Mouse (Mus musculus) neural tube, embryonic 10.5 days (tissue): ENCODE results near the gene Plbd2.
A peak's percentile ranks its signal among the peaks of the same experiment; 100 is the strongest.

Experiments used
- DNase-seq: peaks from one replicate; pipeline ENCODE4 v3.0.0-alpha.2; 2017; ENCODE audit warnings: low spot score; ENCODE audit errors: extremely low spot score

The Plbd2 gene

GRCm38 (mm10) chr5:120475861-120476260 is 27.6 kb downstream of the Plbd2 start:
- DNase-seq = no peak

DNA sequence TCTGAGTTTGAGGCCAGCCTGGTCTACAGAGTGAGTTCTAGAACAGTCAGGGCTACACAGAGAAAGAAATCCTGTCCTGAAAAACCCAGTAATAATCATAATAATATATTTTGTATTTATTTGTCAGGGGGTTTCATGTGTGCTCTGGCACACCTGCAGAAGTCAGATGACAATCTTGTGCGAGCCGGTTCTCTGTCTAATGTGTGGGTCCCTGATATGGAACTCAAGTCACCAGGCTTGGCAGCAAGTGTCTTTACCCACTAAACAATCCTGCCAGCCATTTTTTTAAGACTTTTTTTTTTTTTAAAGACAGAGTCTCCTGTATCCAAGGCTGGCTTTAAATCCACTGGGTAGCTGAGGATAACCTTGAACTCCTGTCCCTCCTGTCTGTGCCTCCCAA is 30.1 kb downstream of the Plbd2 start:
- no peak for DNase-seq

DNA sequence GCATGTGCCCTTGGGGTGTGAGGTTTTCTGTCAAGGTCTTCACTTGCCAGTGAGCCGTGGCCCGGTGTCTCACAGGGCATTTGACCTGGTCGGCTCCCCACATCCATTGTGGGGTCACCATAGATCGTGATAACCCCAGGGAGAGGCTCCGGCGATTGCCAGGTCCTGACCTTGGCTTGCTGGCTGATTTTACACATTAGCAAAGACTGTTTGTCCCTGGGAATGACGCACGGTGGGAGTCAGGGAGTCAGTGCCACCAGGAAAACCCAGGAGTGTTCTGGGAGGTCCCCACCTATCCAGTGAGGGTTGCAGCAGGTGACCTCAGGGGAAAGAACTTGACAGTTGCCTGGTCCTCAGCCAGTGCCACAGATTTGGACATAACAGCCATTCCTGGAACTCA is 30.7 kb downstream of the Plbd2 start, which contains the start of gene Sdsl:
TSS of gene Sdsl (minus strand) at position 41 of the 400 bp plus-strand sequence.
- DNase-seq = no peak

DNA sequence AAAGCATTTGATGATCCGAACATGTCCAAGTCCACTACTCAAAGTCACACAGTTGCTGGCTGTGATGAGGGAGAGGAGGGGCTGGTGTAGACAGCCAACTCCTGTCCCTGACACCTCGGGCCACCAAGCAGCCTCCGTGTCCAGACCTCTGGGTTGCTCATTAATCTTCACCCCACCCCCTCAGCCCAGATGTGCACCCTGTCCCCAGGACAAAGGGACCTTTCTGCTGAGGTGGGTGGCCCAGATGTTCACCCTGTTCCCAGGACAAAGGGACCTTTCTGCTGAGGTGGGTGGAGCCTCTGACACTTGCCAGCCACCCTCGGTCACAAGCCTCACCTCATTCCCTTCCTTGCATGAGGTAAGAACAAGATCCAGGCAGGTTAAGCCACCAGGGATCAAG is 31.9 kb downstream of the Plbd2 start:
- DNase-seq = no peak

DNA sequence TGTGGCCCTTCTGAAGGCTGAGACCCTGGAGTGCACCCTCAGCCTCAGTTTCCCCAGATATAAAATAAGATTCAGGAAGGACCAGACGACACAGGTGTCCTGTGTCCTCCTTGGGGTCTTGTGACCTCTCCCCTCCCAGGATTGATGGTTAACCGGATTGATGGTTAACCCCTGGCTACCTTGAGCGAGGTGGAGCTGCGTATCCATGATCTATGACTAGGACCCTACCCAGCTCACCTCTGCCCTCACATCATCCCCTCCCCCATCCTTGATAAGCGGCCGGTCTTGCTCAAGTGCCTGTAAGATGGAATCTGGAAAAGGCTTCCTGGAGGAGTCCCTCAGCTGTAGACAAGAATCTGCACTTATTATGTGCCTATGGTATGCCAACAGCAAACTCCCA is 34.6 kb downstream of the Plbd2 start:
- DNase-seq = no peak

DNA sequence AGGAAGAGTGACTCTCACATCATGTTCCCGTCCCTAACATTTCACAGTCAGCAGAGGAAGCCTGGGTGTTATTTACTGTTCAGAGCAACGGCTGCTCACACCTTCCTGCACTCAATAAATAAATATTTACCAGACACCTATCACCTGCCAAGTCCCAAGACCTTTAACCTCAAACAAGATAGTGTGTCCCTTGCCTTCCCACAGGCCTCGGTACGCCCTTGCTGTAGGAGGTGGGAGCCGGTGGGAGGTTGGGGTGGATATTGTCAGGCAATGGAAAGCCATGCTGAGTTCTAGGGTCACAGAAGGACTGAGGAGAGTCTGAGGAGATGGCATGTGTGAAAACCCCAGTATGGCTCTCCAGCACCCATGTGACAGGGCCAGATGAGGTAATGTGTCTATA is 35.1 kb downstream of the Plbd2 start:
- no peak for DNase-seq

GRCm38 (mm10) chr5:120467026-120467425 is 36.4 kb downstream of the Plbd2 start:
- no peak for DNase-seq

DNA sequence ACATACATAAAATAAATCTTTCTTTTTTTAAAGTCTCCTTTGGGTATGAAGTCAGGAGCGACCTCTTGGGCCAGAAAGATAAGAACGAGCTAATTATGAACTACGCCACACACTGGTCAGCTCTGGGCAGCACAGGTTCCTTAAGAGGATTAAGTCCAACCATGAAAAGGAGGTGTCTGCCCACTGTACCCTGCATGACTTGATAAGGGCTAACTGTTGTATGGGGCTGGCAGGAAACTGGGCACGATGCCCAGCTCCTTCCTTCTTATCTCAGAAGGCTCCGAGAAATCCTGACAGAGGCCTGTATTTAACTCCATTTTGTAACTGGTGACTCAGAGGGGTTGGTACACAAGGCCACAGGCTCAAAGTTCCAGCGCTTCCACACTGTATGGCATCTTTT is 37.6 kb downstream of the Plbd2 start:
- DNase-seq = no peak

DNA sequence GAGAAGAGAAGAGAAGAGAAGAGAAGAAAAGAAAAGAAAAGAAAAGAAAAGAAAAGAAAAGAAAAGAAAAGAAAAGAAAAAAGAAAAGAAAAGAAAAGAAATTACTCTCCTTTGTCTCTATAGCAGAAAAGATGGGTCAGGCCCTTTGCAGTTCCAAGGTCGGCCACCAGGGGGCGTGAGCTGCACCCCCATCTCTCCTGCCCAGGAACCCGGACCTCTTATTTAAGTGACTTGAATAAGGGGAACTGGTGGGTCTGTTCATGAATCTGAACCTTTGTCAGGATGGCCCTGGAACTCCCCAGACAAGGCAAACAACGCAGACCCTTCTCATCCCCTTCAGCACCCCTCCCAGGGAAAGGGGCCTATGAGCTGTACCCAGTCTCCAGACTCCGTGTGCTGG is 38.4 kb downstream of the Plbd2 start:
- no peak for DNase-seq

- DNase-seq = no peak
These were observed 39.1 kb downstream of the Plbd2 start for GRCm38 (mm10) chr5:120464321-120464720.

DNA sequence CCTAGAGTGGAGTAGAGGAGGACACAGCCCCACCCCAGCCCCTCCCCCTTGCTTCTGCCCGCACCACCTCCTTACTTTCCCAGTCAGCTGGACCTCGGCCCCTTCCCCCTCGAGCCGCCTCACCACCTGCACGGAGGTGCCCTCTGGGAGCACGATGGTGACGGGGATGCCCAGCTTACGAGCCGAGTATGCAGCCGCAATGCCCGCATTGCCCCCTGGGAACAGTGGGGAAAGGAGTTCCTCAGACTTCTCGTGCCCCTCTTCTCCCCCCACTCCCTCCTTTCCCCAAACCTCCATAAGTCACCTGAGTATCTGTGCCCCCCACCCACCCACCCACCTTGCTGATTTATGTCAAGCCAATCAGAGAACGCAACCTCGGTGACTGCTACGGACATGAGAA is 41.5 kb downstream of the Plbd2 start:
- no peak for DNase-seq

DNA sequence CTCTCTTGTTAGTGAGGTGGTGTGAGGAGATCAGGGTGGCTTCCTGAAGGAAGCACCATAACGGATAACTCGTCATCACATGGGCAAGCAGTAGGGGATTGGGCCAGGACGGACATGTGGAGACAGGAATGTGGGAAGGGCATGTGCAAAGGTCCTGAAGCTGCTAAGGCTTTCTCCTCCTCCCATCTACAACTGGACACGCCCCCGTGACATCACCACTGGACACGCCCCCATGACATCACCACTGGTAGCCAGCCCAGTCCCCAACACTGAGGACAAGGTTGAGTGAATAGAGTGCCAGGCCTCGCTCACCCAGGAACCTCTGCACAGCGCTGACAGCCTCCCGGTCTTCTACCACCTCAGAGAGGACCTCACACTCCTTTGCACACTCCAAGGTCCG is 44.3 kb downstream of the Plbd2 start:
- no peak for DNase-seq

GRCm38 (mm10) chr5:120457628-120458027 is 45.8 kb downstream of the Plbd2 start:
- DNase-seq = peak; percentile 90

DNA sequence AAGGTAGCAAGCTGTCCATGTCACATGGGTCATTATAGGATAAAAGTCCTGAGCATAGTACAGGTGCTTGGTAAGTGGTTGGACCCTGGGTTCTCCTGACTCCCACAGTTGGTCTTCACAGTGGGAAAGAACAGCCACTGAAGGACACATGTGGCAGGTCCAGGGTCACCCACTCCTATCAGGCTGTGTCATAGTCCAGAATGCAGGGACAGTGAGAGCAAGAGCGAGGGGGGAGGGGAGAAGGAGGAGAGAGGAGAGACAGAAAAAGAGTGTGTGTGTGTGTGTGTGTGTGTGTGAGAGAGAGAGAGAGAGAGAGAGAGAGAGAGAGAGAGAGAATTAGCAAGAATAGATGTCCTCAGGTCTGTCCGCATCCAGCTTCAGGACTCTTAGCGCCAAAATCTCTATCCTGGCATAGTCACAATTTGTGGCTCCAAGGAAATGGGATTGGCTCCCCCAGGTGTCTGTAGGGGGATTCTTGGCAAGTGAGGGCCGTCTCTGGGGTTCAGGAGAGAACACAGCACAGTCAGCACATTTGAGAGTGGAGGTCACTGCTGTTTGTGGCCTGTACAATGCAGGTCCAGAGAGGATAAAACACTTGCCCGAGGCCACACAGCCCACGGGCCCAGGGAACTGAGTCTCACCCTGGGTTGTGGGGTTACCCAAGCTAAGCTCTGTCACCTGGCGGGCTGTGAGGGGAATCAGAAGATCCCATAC is 46.4 kb downstream of the Plbd2 start:
- no peak for DNase-seq

DNA sequence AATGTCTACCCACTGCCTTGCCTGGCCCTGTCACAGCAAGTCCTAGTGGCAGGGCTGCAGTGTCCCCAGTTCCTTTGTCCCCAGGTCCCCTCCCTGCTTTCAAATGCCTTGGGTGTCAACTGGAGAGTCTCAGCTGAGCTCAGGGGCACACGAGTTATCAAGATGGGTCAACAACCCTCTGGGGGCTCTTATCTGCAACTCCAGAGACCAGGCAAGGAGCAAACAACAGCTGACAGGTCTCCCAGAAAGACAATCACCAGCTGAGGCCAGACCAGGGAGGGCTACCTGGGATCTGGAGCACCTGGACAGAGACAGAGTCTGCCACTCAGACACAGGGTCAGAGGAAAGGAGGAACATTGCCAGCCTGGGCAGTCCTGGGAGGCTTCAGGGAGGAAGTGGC is 47.2 kb downstream of the Plbd2 start:
- no peak for DNase-seq

GRCm38 (mm10) chr5:120454756-120455337 is 48.6 kb downstream of the Plbd2 start:
- no peak for DNase-seq

GRCm38 (mm10) chr5:120447305-120447704 is 56.1 kb downstream of the Plbd2 start:
- DNase-seq = no peak

DNA sequence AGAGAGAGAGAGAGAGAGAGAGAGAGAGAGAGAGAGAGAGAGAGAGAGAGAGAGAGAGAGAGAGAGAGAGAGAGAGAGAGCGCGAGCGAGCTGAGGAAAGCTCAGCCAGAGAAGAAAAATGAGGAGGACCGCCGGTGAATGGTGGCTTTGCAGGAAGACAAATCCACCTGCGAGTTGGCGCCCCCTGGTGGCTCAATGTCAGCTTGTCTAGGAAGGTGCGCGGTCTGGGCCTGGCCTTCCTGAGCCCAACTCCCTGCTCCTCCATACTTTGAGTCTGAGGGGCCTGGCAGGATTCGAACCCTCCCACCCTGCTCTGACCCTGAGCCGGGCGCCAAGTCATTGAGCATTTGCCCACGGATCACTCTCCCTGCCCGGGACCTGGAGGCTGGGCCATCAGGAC is 62.7 kb downstream of the Plbd2 start:
- peak; percentile 98 for DNase-seq

GRCm38 (mm10) chr5:120439887-120440670 is 63.3 kb downstream of the Plbd2 start:
- DNase-seq = peak; percentile 61

DNA sequence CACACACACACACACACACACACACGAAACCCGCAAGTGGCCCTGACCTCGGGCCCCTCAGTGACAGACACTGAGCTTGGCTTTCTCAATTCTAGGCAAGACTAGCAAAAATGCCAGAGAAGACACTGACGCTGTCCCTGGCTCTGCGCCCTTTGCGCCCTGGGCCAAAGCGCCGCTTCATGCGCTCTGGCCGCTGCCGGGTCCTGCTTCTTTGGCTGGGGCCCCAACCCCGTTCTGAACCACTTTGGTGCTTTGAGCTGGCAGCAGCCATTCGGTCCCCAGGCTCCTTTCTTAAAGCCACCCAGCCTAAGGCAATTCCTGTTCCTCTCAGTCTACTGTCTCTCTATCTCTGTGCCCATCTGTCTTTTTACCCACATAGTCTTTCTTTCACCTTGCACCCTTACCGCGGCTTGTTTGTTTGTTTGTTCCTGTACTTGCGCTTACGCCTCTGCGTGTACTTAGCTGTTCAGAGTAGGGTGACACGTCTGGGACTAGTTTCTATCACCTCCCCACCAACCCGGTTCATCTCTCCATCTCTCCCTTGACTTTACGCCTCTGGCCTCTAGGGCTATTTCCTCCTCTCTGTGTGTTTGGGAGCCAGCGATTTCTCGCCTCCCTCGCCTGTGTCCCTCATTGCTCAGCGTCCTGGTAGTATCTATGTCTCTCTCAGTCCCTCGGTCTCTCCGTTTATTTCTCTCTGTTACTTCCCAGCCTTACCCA is 64.3 kb downstream of the Plbd2 start:
- peak; percentile 39 for DNase-seq

DNA sequence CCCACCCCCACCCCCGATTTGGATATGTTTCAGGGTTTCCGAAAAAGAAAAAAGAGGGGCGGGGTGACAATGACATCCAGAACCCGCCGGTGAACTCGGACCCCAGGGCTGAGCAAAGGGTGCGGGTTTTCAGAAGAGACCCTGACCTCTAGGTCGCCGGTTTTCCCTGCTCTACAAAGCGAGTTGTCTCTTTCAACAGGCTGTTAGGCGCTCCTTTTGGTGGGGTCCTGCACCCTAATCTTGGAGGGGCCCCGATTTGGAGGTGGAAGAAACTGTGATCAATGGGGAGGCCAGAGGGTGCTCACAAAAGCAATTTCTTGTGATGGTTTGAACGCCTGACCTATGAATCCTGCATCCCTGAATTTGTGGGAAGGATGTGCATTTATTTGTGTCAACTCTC is 65.0 kb downstream of the Plbd2 start:
- DNase-seq = peak; percentile 56

DNA sequence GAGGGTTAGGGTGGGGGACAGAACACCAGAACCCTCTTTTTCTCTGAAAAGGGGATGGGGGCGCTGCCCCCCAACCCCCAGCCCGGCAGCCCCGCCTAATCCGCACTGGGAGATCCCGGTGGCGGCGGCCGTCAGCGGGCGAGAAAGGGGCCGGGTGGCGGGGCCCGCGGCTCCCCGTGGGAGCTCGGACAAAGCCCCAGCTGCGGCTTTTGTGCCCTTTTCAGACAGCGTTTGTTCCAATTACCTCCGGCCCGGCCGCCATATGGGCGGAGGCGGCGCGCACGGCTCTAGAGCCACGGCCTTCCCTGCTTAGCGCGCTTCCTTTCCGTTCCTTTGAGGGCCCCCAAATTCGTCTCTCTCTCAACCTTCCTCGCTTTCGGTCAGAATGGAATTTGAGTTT is 65.4 kb downstream of the Plbd2 start:
- DNase-seq = peak; percentile 63
